Mouse (Mus musculus): ENCODE results near the gene Aox4.

- TF ChIP-seq CTCF (IDR thresholded peaks at IDR 0.05; ENCODE audit: borderline replicate concordance, extremely low read depth, insufficient read depth, insufficient read length) (no peak), POLR2A (IDR thresholded peaks at IDR 0.05; ENCODE audit: borderline replicate concordance, extremely low read depth, insufficient read depth, insufficient read length, poor library complexity, severe bottlenecking) (no peak)
Observed at GRCm38 (mm10) chr1:58315532-58315931, 105.3 kb downstream of the Aox4 start.
